Mouse (Mus musculus) hindlimb bud, embryonic 11.5 days (tissue): ENCODE data around the gene Erlin1.

ENCODE experiments used
- DNase-seq: peaks from one replicate; pipeline ENCODE4 v3.0.0-alpha.2; 2012; ENCODE audit warnings: low read depth, low spot score; ENCODE audit errors: extremely low spot score

Gene Erlin1

GRCm38 (mm10) chr19:44063773-44064172 is 5.8 kb downstream of the Erlin1 start:
- no peak for DNase-seq

- no peak for DNase-seq
Measured at GRCm38 (mm10) chr19:44060226-44060625, 9.4 kb downstream of the Erlin1 start.

- no peak for DNase-seq
Measured at GRCm38 (mm10) chr19:44055173-44055826, 14.3 kb downstream of the Erlin1 start.

- no peak for DNase-seq
Measured at GRCm38 (mm10) chr19:44050388-44050787, 19.2 kb downstream of the Erlin1 start.

- no peak for DNase-seq
Measured at GRCm38 (mm10) chr19:44049282-44049681, 20.3 kb downstream of the Erlin1 start.

- no peak for DNase-seq
Measured at GRCm38 (mm10) chr19:44045847-44046246, 23.7 kb downstream of the Erlin1 start.

GRCm38 (mm10) chr19:44042121-44042520 is 27.5 kb downstream of the Erlin1 start:
- DNase-seq = no peak

GRCm38 (mm10) chr19:44033396-44033795 is 36.2 kb downstream of the Erlin1 start:
- no peak for DNase-seq

GRCm38 (mm10) chr19:44032046-44032744 is 37.4 kb downstream of the Erlin1 start:
- no peak for DNase-seq

- DNase-seq = no peak
Measured at GRCm38 (mm10) chr19:44030024-44030423, 39.6 kb downstream of the Erlin1 start.

GRCm38 (mm10) chr19:44028972-44029371 is 40.6 kb downstream of the Erlin1 start, which contains the start of gene Cyp2c23:
Gene Cyp2c23, minus strand, starts transcription at chr19:44029208.
- DNase-seq = no peak

GRCm38 (mm10) chr19:44026956-44027530 is 42.5 kb downstream of the Erlin1 start:
- no peak for DNase-seq

- no peak for DNase-seq
Measured at GRCm38 (mm10) chr19:44024921-44025585, 44.5 kb downstream of the Erlin1 start.

- no peak for DNase-seq
Measured at GRCm38 (mm10) chr19:44023066-44023465, 46.5 kb downstream of the Erlin1 start.

- DNase-seq = no peak
Measured at GRCm38 (mm10) chr19:44021502-44021901, 48.1 kb downstream of the Erlin1 start.

- no peak for DNase-seq
Measured at GRCm38 (mm10) chr19:44019739-44020138, 49.8 kb downstream of the Erlin1 start.

GRCm38 (mm10) chr19:44013862-44014261 is 55.7 kb downstream of the Erlin1 start:
- DNase-seq = no peak

- no peak for DNase-seq
Measured at GRCm38 (mm10) chr19:44008784-44009183, 60.8 kb downstream of the Erlin1 start.

GRCm38 (mm10) chr19:44007186-44007585 is 62.4 kb downstream of the Erlin1 start:
- DNase-seq = no peak

GRCm38 (mm10) chr19:44005025-44005424 is 64.6 kb downstream of the Erlin1 start:
- DNase-seq = no peak

GRCm38 (mm10) chr19:44004261-44004660 is 65.3 kb downstream of the Erlin1 start:
- no peak for DNase-seq

- DNase-seq = no peak
Measured at GRCm38 (mm10) chr19:44000720-44001119, 68.9 kb downstream of the Erlin1 start.
